Mouse (Mus musculus) MEL (cell line): ENCODE results near the gene Nnmt.

ENCODE experiments used
- CTCF ChIP-seq, 3 experiments: IDR thresholded peaks in 2 of 3; conservative IDR thresholded peaks in 1 of 3; 2 replicates each; pipeline ENCODE4 v1.5.1; 2011 to 2012; ENCODE audit warnings: low read length in 3 of 3, low read depth in 2 of 3, mild to moderate bottlenecking in 2 of 3, improper control_type of control experiment in 1 of 3, inconsistent platforms in 1 of 3, mixed read lengths in 1 of 3, moderate library complexity in 1 of 3; ENCODE audit not compliant: control insufficient read depth in 1 of 3, insufficient read depth in 1 of 3, poor library complexity in 1 of 3, severe bottlenecking in 1 of 3
- HCFC1 ChIP-seq: IDR thresholded peaks from 2 replicates; pipeline ENCODE4 v1.6.1; 2012; ENCODE audit warnings: low read depth, mild to moderate bottlenecking, inconsistent platforms, low read length, improper control_type of control experiment, moderate library complexity
- MAFK ChIP-seq: IDR thresholded peaks from 2 replicates; pipeline ENCODE4 v1.6.1; 2011; ENCODE audit warnings: low read depth, mild to moderate bottlenecking, low read length, improper control_type of control experiment, borderline replicate concordance
- MAX ChIP-seq: IDR thresholded peaks from 2 replicates; pipeline ENCODE4 v1.6.1; 2011; ENCODE audit warnings: low read length, improper control_type of control experiment
- RCOR1 ChIP-seq: IDR thresholded peaks from 2 replicates; pipeline ENCODE4 v1.6.1; 2012; ENCODE audit warnings: low read depth, mild to moderate bottlenecking, inconsistent platforms, low read length, improper control_type of control experiment
- SIN3A ChIP-seq: IDR thresholded peaks from 2 replicates; pipeline ENCODE4 v1.6.1; 2012; ENCODE audit warnings: low read length, improper control_type of control experiment, inconsistent platforms
- SMC3 ChIP-seq: IDR thresholded peaks from 2 replicates; pipeline ENCODE4 v1.6.1; 2011; ENCODE audit warnings: low read depth, low read length, improper control_type of control experiment
- USF2 ChIP-seq, 2 experiments: IDR thresholded peaks; 2 replicates each; pipeline ENCODE4 v1.6.1; 2011 to 2012; ENCODE audit warnings: improper control_type of control experiment in 2 of 2, low read length in 2 of 2, borderline replicate concordance in 1 of 2, inconsistent platforms in 1 of 2, low read depth in 1 of 2, mild to moderate bottlenecking in 1 of 2; ENCODE audit not compliant: insufficient read depth in 1 of 2
- ZC3H11A ChIP-seq: IDR thresholded peaks from 2 replicates; pipeline ENCODE4 v1.6.1; 2012; ENCODE audit warnings: low read depth, mild to moderate bottlenecking, inconsistent platforms, low read length, improper control_type of control experiment

GRCm38 (mm10) chr9:48547233-48547632 is 57.7 kb downstream of the Nnmt start:
- TF ChIP-seq CTCF (IDR thresholded peaks at IDR 0.05 in 2 of 3, conservative IDR thresholded peaks at IDR 0.05 in 1 of 3; ENCODE audit: control insufficient read depth in 1 of 3, insufficient read depth in 1 of 3, low read depth in 2 of 3, low read length in 3 of 3, poor library complexity in 1 of 3, severe bottlenecking in 1 of 3) = no peak
- TF ChIP-seq HCFC1 = no peak
- no peak for TF ChIP-seq ZC3H11A
- TF ChIP-seq RCOR1 = no peak
- no peak for TF ChIP-seq SMC3
- TF ChIP-seq MAX = no peak
- no peak for TF ChIP-seq USF2 (IDR thresholded peaks at IDR 0.05; ENCODE audit: borderline replicate concordance in 1 of 2, insufficient read depth in 1 of 2, low read depth in 1 of 2, low read length in 2 of 2)
- no peak for TF ChIP-seq SIN3A
- no peak for TF ChIP-seq MAFK
